ENCODE assay signal across 1 mouse cellular context in genomic region chr11:95097889-95098288, GRCm38 (mm10).
TF ChIP-seq lines count a peak whose summit lies in the region.

No protein-coding gene starts in this region.

TF ChIP-seq in CH12.LX, 34 proteins besides CTCF, POLR2A, EP300 and RAD21 (continued from another document):
- TF ChIP-seq GABPA (IDR thresholded peaks at IDR 0.05; ENCODE audit: insufficient replicate concordance, low read depth, low read length): no peak
